Mouse (Mus musculus) C2C12 (cell line): ENCODE measurements at regions not wholly inside any gene's neighbourhood (a gene's known extent, or its start where the extent isn't known, plus 50 kb on each side); places are given as distances from the start of the nearest gene placed in this dataset.

Source experiments
- CEBPB ChIP-seq: IDR thresholded peaks from one replicate; pipeline ENCODE4 v1.6.1; 2011; ENCODE audit warnings: low read depth, mild to moderate bottlenecking, control low read depth, moderate library complexity
- CTCF ChIP-seq: IDR thresholded peaks from one replicate; pipeline ENCODE4 v1.5.1; 2011; ENCODE audit not compliant: control insufficient read depth, insufficient read depth, insufficient read length
- FOSL1 ChIP-seq: IDR thresholded peaks from one replicate; pipeline ENCODE4 v1.8.0; 2011; ENCODE audit warnings: mild to moderate bottlenecking, low read length; ENCODE audit not compliant: poor library complexity, insufficient read depth, severe bottlenecking
- MYOD1 ChIP-seq: IDR thresholded peaks from one replicate; pipeline ENCODE4 v1.6.1; 2011; ENCODE audit warnings: low read depth; ENCODE audit not compliant: control insufficient read depth, insufficient read length
- MYOG ChIP-seq: IDR thresholded peaks from one replicate; pipeline ENCODE4 v1.6.1; 2011; ENCODE audit not compliant: control insufficient read depth, insufficient read length; ENCODE audit errors: extremely low read depth
- USF1 ChIP-seq: IDR thresholded peaks from one replicate; pipeline ENCODE4 v1.6.1; 2011; ENCODE audit warnings: low read depth, mild to moderate bottlenecking, control low read depth, moderate library complexity

GRCm38 (mm10) chr13:5259760-5260159, 601.5 kb upstream of the Klf6 start:
- no peak for TF ChIP-seq CTCF
- TF ChIP-seq USF1: no peak
- no peak for TF ChIP-seq CEBPB
- TF ChIP-seq MYOG: no peak
- TF ChIP-seq MYOD1: no peak
- TF ChIP-seq FOSL1: no peak
